Mouse (Mus musculus): Measurements from ENCODE around the gene Jaml.

Jaml gene

GRCm38 (mm10) chr9:45083132-45083531, 4.1 kb downstream of the Jaml start:
- no peak for DNase-seq (ENCODE audit: low spot score)

GRCm38 (mm10) chr9:45084556-45084955, 5.6 kb downstream of the Jaml start:
- no peak for DNase-seq (ENCODE audit: low spot score)

DNA sequence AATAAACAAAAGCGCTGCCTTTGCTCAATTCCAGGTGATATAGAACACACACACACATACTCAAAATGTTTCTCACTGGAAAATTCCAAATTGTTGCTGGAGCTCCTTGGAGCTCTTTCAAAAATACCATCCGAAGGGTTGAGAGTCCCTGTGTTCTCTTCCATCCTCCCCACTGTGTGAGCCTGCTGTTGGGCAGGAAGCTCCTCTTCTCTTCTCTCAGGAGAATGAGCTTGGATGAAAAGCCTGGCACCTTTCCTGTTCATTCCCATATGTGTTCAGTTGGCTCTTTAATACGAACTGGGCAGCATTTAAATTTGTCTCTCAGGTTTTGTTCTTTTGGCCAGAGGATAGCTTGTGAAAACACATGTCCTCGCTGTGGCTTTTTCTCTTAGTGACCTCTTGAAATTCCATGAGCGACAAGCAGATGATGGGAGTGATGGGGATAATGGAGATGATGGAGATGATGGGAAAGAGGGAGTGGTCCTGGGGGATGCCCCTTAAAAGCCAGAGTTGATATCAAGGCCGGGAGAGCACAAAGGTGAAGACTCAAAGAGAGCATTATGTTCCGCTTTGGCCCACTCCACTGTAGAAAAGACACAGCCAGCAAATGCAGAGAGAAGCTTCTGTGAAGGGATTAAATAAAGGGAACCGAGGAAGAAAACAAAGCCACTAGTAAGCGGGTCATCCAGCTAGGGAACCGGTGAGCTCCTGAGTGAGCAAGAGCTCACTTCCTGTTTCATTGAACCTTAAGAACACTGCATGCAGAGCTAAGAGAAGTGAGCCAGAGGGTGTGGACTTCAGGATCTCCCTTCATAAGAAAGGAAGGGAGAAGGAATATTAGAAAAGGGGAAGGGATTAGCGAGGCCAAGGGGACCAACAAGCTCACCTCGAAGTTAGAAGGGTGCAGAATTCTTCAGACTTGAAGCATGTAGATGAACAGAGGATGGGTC, 7.0 kb downstream of the Jaml start:
- no peak for DNase-seq (ENCODE audit: low spot score)

DNA sequence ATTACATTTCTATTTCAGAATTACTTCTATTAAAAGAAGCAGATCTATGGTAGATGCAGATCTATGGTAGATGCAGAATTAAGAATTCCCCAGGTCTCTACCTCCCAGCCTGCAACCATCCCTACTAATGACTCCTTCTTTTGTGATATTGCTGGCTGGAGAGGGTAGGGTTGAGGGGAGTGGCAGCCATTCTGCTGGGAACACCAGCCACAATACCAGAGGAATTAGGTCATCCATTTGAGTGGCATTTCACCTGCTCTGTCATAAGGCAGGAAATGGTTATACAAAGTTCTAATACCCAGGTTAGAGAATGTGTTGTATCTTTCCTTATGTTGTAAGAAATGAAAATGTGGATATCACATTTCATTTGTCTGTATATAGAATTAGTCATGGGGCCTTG, 9.1 kb downstream of the Jaml start:
- no peak for DNase-seq (ENCODE audit: low spot score)

DNA sequence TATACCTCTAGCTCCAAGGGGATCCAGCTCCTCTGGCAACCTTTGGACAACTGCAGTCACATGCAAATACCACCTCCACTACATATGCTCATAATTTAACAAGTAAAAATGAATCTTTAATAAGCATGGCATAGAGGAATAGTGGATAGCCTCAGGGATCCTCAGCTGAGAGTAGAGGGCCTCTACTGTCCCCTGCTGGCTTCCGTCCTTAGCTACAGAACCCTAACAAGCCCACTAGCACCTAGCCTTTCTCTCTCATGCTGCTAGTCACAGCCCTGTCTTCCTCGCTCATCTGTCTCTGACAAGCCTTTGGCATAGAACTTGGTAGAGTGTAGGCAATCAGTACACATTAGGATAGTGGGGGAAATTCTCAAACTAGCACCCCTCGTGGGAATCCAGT, 11.8 kb downstream of the Jaml start:
- no peak for DNase-seq (ENCODE audit: low spot score)

- no peak for DNase-seq (ENCODE audit: low spot score)
Measured at GRCm38 (mm10) chr9:45092641-45093040, 13.7 kb downstream of the Jaml start.

- DNase-seq (ENCODE audit: low spot score) = no peak
Measured at GRCm38 (mm10) chr9:45095149-45095937, 16.4 kb downstream of the Jaml start.

DNA sequence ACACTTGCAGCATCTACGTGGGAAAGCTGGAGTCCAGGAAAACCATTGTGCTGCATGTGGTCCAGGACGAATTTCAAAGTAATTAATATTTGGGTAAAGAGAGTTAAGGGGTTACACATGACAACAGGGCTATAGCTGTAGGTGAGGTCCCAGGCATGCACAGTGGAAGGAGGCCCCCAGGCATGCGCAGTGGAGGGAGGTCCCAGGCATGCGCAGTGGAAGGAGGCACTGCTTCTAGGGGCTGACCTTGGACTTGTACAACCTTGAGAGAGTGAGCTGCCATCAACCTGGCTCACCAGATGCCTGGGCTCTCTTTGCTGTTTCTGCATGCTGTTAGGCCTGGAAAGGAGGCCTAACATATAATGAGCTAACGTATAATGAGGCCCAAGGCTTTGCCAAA, 18.9 kb downstream of the Jaml start:
- DNase-seq (ENCODE audit: low spot score) = no peak

GRCm38 (mm10) chr9:45098426-45098825, 19.4 kb downstream of the Jaml start:
- DNase-seq (ENCODE audit: low spot score) = no peak

DNA sequence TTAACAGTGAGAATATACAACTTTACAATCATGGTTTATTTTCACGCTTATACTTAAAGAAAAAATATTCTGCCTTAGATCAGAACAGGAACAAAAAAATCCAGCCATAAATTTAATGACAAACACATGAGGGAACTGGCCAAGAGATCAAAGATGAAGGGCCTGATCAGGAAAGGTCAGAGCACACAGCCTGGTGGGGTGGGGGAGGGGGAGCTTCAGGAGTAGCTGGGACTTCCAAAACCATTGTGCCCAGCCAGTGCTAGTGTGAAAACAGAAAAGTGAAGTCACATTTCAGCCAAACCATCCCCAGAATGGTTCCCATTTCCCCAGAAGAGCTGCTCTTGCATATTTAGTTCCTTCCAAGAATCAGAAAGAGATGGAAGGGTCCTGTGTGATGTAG, 23.5 kb downstream of the Jaml start:
- DNase-seq (ENCODE audit: low spot score) = no peak

GRCm38 (mm10) chr9:45103211-45103979, 24.4 kb downstream of the Jaml start:
- no peak for DNase-seq (ENCODE audit: low spot score)

DNA sequence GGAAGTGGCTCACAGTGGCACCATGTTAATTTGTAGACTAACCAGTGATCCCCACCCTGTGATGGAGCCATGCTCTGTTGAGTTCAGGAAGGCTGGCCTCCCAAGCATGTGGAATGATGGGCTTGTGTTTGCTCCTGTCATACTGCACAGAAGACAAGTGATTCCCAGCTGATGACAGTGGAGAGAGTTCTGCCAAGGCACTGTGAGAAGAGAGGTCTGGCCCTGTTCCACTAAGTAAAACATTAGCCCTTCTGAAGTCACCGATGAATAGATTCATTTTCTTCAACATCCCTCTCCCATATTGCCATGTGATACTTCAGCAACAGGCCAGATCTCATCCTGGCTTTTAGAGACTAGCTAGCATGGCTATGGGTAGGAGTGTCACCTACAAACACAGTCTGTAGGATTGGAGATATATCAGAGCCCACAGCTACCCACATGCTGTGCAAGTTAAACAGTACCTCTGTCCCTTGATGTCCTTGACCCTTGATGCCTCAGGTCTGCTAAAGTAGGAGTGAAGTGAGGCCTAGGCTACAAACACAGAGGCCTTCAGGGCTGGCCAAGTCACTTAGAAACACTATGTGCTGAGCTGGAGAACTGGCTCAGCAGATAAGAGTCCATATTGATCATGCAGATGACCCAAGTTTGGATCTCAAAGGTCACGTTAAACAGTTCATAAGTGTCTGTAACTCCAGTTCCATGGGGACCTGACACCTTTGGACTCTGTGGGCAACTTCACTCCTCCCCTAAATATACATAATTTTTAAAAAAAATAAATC, 26.8 kb downstream of the Jaml start:
- DNase-seq (ENCODE audit: low spot score) = no peak

DNA sequence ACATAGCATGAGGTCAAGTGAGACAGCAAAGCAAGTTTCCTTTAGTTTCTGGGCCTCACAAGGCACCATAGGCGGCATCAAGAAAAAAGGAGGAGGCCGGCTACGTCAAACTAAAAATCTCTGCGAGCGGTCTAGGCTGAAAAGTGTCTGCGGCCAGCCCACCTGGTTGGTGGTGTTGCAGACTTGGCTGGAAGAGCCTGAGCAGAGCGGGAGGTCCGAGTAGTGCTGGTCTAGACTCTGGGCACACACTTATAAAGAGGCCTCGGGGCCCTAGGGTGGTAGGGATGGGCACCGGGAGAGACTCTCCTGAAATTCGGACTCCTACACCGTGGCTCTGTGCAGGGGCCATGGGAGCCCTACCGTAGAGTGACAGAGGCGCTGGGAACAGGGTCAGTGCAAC, 36.7 kb downstream of the Jaml start:
- no peak for DNase-seq (ENCODE audit: low spot score)

DNA sequence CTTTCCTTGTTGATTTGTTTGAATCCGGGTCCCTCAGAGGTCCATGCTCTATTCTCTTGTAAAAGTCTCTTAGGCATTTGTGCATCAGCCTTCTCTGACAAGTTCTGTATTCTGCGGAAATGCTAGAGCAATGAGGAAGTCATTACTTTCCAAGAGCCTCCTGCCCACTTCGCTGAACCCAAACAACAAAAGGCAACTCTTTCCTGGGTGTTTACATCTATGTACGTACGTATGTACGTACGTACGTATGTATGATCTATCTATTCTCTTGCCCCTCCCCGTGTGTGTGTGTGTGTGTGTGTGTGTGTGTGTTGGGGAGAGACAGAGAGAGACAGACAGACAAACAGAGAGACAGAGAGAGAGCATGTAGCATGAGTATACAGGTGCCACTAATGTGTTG, 37.8 kb downstream of the Jaml start:
- DNase-seq (ENCODE audit: low spot score) = no peak

GRCm38 (mm10) chr9:45117741-45118431, 38.9 kb downstream of the Jaml start, which contains the start of gene Scn2b:
TSS of gene Scn2b (plus strand) at chr9:45117782.
- DNase-seq (ENCODE audit: low spot score) = no peak

- no peak for DNase-seq (ENCODE audit: low spot score)
Measured at GRCm38 (mm10) chr9:45118552-45118951, 39.6 kb downstream of the Jaml start.

GRCm38 (mm10) chr9:45119316-45119953, 40.5 kb downstream of the Jaml start:
- no peak for DNase-seq (ENCODE audit: low spot score)

GRCm38 (mm10) chr9:45119954-45120530, 41.1 kb downstream of the Jaml start:
- DNase-seq (ENCODE audit: low spot score) = no peak

GRCm38 (mm10) chr9:45120567-45120966, 41.6 kb downstream of the Jaml start:
- no peak for DNase-seq (ENCODE audit: low spot score)

DNA sequence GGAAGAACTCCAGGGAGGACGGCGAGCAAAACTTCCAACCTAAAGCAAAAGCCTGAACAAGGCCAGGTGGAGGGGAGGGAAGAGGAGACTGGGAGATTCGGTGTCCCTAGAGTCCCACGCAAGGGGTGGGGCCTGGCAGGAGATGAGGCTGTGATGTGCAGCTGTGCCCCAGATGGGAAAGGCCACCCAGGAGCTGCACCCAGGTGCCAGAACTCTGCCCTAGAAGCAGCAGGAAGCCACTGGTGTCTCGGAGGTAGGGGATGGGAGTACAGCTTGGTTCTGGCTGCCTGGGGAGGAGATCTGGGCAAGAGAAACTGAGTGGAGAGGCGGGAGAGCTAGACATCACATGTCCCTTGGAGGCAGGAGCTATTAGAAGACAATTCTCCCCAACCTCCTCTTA, 42.0 kb downstream of the Jaml start:
- DNase-seq (ENCODE audit: low spot score) = no peak

Measured in urinary bladder, postnatal 25 days (tissue).